Mouse (Mus musculus) heart, adult 2 months (tissue): ENCODE measurements around the gene Fam45a. TPM values are rescaled to one million over a fixed set of nuclear protein-coding genes. Genes with fewer than 3 reads are reported as not detected.
"Not testable (repeated sequence)": the region's sequence is repeated elsewhere in the genome, so short reads cannot be mapped to it uniquely, and the experiment has no call there.

Experiments used
- DNase-seq, 2 experiments: peaks; one replicate each; pipeline ENCODE4 v3.0.0; 2021
- H3K27ac ChIP-seq: fragments of 200-600 bp; 2 replicates; pipeline ENCODE4 v1.8.1; 2022
- H3K27me3 ChIP-seq: fragments of 200-500 bp; 2 replicates; pipeline ENCODE4 v1.6.1; 2012; ENCODE audit warnings: mild to moderate bottlenecking, low read length, inconsistent platforms, mixed read lengths; ENCODE audit not compliant: control insufficient read depth, insufficient read depth
- H3K36me3 ChIP-seq: fragments of 200-500 bp; 2 replicates; pipeline ENCODE4 v1.6.1; 2012; ENCODE audit warnings: low read length, inconsistent platforms; ENCODE audit not compliant: control insufficient read depth, insufficient read depth
- H3K4me1 ChIP-seq: fragments of 200-500 bp; 2 replicates; pipeline ENCODE4 v1.6.1; 2011; ENCODE audit warnings: low read length; ENCODE audit not compliant: control insufficient read depth, insufficient read depth
- H3K4me3 ChIP-seq: fragments of 200-600 bp; 2 replicates; pipeline ENCODE4 v1.8.1; 2022
- H3K79me2 ChIP-seq: fragments of 200-500 bp; replicated peaks from 2 replicates; pipeline ENCODE4 v1.6.1; 2012; ENCODE audit warnings: mild to moderate bottlenecking, inconsistent platforms, low read length, moderate library complexity, mixed read lengths; ENCODE audit not compliant: control insufficient read depth, insufficient read depth
- H3K9ac ChIP-seq: fragments of 200-500 bp; 2 replicates; pipeline ENCODE4 v1.6.1; 2012; ENCODE audit warnings: low read depth, mild to moderate bottlenecking, control low read depth, inconsistent platforms, low read length, mixed read lengths
- CTCF ChIP-seq: fragments of 200-600 bp; IDR thresholded peaks from 2 replicates; pipeline ENCODE4 v1.8.1; 2022; ENCODE audit warnings: antibody characterized with exemption, mild to moderate bottlenecking, moderate library complexity
- EP300 ChIP-seq: fragments of 200-500 bp; IDR thresholded peaks from 2 replicates; pipeline ENCODE4 v1.6.1; 2011; ENCODE audit warnings: low read depth, low read length, control low read depth; ENCODE audit not compliant: insufficient read depth
- POLR2A ChIP-seq: fragments of 200-500 bp; IDR thresholded peaks from 2 replicates; pipeline ENCODE4 v1.6.1; 2011; ENCODE audit warnings: mild to moderate bottlenecking, low read depth, low read length, control low read depth; ENCODE audit not compliant: insufficient read depth
- WGBS: fragments of 180-500 bp; shearing (Covaris S2); methylation state at CpG from one replicate; pipeline ENCODE4 v1.1.7; 2018; 5-methylcytosine and 5-hydroxymethylcytosine counted together
- intact Hi-C: fragments of 180-260 bp; cut with DNase I; formaldehyde crosslinking; loops from one replicate; pipeline ENCODE4 v1.15.1; 2025
- polyA plus RNA-seq: library from polyadenylated mRNA; depleted of rRNA; stranded (reverse); fragments of >200 nt; gene quantifications from 2 replicates; pipeline ENCODE4 v1.2.3, GENCODE M21; 2012
- total RNA-seq, 2 experiments: library from RNA; stranded (reverse); gene quantifications; 2 replicates each; pipeline ENCODE4 v1.2.3; 2021

The Fam45a gene
- total and polyA plus RNA-seq, 3 experiments, result 8.7 to 18.9 (median 17.4) TPM

GRCm38 (mm10) chr19:60860868-60861700 lies 49.7 kb downstream of the Fam45a start, which contains the start of gene Sfxn4:
Gene Sfxn4 (minus strand): TSS chr19:60861479.
- peak; percentile 93 to 95 for DNase-seq
- no peaks in the 10 kb centered on the region for H3K27me3 ChIP-seq
- H3K79me2 ChIP-seq, result no peaks in the 10 kb centered on the region
- peak within 1 kb of the TSS; percentile 85 for H3K27ac ChIP-seq
- H3K4me3 ChIP-seq, result peak within 1 kb of the TSS; percentile 53
- no peaks in the 10 kb centered on the region for H3K4me1 ChIP-seq
- H3K9ac ChIP-seq, result peak within 1 kb of the TSS; percentile 55
- 3% methylated on average over 30 of the region's 30 CpGs for WGBS
- no peak for TF ChIP-seq EP300
- TF ChIP-seq POLR2A, result peak; percentile 93
- TF ChIP-seq CTCF, result no peak
- intact Hi-C loops, result no loop called here
- peaks cover 7% of the 10 kb centered on the region for H3K36me3 ChIP-seq

- DNase-seq, H3K27ac ChIP-seq, H3K9ac ChIP-seq, H3K4me1 ChIP-seq, H3K4me3 ChIP-seq, H3K79me2 ChIP-seq, H3K27me3 ChIP-seq, intact Hi-C loops: not testable (repeated sequence)
- 97% methylated on average over 4 of the region's 4 CpGs for WGBS
- H3K36me3 ChIP-seq, result peaks cover 13% of the 10 kb centered on the region
These were observed 54.8 kb downstream of the Fam45a start for GRCm38 (mm10) chr19:60866169-60866568.

GRCm38 (mm10) chr19:60870489-60870888 lies 59.1 kb downstream of the Fam45a start:
- no peak overlapping the region for H3K27ac ChIP-seq
- H3K36me3 ChIP-seq, result peaks cover 15% of the 10 kb centered on the region
- no peaks in the 10 kb centered on the region; the same call in none of the 2 replicates for H3K4me1 ChIP-seq
- no peak overlapping the region for H3K9ac ChIP-seq
- no peaks in the 10 kb centered on the region for H3K27me3 ChIP-seq
- WGBS, result 76% methylated on average over 1 of the region's 1 CpGs
- H3K79me2 ChIP-seq, result no peaks in the 10 kb centered on the region
- intact Hi-C loops, result loop anchor here (5.0 kb wide), 1 partner anchor 267 kb away; no protein-coding TSS in a partner anchor
- TF ChIP-seq CTCF (peak; percentile 56), EP300 (no peak)
- no peak for DNase-seq
- H3K4me3 ChIP-seq, result no peak overlapping the region

GRCm38 (mm10) chr19:60871366-60871765 lies 60.0 kb downstream of the Fam45a start:
- Histone ChIP-seq H3K4me1 (no peaks in the 10 kb centered on the region; the same call in none of the 2 replicates), H3K9ac (no peak overlapping the region), H3K4me3 (no peak overlapping the region), H3K27ac (no peak overlapping the region), H3K79me2 (no peaks in the 10 kb centered on the region), H3K36me3 (peaks cover 15% of the 10 kb centered on the region), H3K27me3 (no peaks in the 10 kb centered on the region)
- intact Hi-C loops, result loop anchor here (5.0 kb wide), 1 partner anchor 266 kb away; no protein-coding TSS in a partner anchor
- 90% methylated on average over 5 of the region's 5 CpGs for WGBS
- TF ChIP-seq POLR2A, result no peak
- no peak for TF ChIP-seq EP300
- no peak for TF ChIP-seq CTCF
- no peak for DNase-seq

- Histone ChIP-seq H3K27me3 (no peaks in the 10 kb centered on the region), H3K4me1 (no peaks in the 10 kb centered on the region; the same call in none of the 2 replicates), H3K9ac (no peak overlapping the region), H3K79me2 (no peaks in the 10 kb centered on the region), H3K36me3 (peaks cover 15% of the 10 kb centered on the region), H3K27ac (no peak overlapping the region), H3K4me3 (no peak overlapping the region)
- DNase-seq, result no peak
- WGBS, result 11% methylated on average over 1 of the region's 1 CpGs
- TF ChIP-seq POLR2A, result no peak
- TF ChIP-seq EP300, result no peak
- no peak for TF ChIP-seq CTCF
- intact Hi-C loops, result loop anchor here (5.0 kb wide), 1 partner anchor 265 kb away; no protein-coding TSS in a partner anchor
These were observed 60.9 kb downstream of the Fam45a start for GRCm38 (mm10) chr19:60872272-60872671.

- Histone ChIP-seq H3K9ac (no peak overlapping the region; the same call in 1 of the 2 replicates), H3K4me3 (peak overlapping the region; percentile 33; the same call in 1 of the 2 replicates), H3K4me1 (no peaks in the 10 kb centered on the region; the same call in none of the 2 replicates), H3K36me3 (peaks cover 15% of the 10 kb centered on the region), H3K27me3 (no peaks in the 10 kb centered on the region), H3K27ac (peak overlapping the region; percentile 39; the same call in 1 of the 2 replicates), H3K79me2 (no peaks in the 10 kb centered on the region)
- TF ChIP-seq CTCF, result no peak
- TF ChIP-seq EP300, result no peak
- TF ChIP-seq POLR2A, result no peak
- peak in 1 of 2 experiments; percentile 14 for DNase-seq
- intact Hi-C loops, result loop anchor here (5.0 kb wide), 1 partner anchor 264 kb away; no protein-coding TSS in a partner anchor
- 9% methylated on average over 4 of the region's 4 CpGs for WGBS
These were observed 62.1 kb downstream of the Fam45a start for GRCm38 (mm10) chr19:60873501-60873900.
